Mouse (Mus musculus) hindbrain, embryonic 13.5 days (tissue): ENCODE measurements around the gene Mybpc2. TPM values are rescaled to one million over a fixed set of nuclear protein-coding genes. Genes with fewer than 3 reads are reported as not detected.

Experiments used
- ATAC-seq: fragments of 200-750 bp; cut with Nextera tagmentation; 2 replicates; pipeline ENCODE4 v1.8.0; 2017; ENCODE audit warnings: moderate TSS enrichment; ENCODE audit not compliant: low FRiP score
- H3K27ac ChIP-seq: fragments of 300-500 bp; sonication (generic); 2 replicates; pipeline ENCODE4 v1.5.1; 2015; ENCODE audit warnings: inconsistent platforms, mild to moderate bottlenecking, moderate library complexity
- H3K27me3 ChIP-seq: fragments of 300-500 bp; sonication (generic); 2 replicates; pipeline ENCODE4 v1.6.1; 2015; ENCODE audit warnings: mild to moderate bottlenecking, inconsistent platforms
- H3K36me3 ChIP-seq: fragments of 300-500 bp; sonication (generic); 2 replicates; pipeline ENCODE4 v1.6.1; 2015; ENCODE audit warnings: mild to moderate bottlenecking, inconsistent platforms
- H3K4me1 ChIP-seq: fragments of 300-500 bp; sonication (generic); replicated peaks from 2 replicates; pipeline ENCODE4 v1.6.1; 2015; ENCODE audit warnings: inconsistent platforms
- H3K4me2 ChIP-seq: fragments of 300-500 bp; sonication (generic); 2 replicates; pipeline ENCODE4 v1.6.1; 2015; ENCODE audit warnings: inconsistent platforms, mild to moderate bottlenecking, moderate library complexity
- H3K4me3 ChIP-seq: fragments of 300-500 bp; sonication (generic); 2 replicates; pipeline ENCODE4 v1.5.1; 2015; ENCODE audit warnings: mild to moderate bottlenecking, inconsistent platforms
- H3K9ac ChIP-seq: fragments of 300-500 bp; sonication (generic); 2 replicates; pipeline ENCODE4 v1.6.1; 2015; ENCODE audit warnings: mild to moderate bottlenecking, inconsistent platforms
- H3K9me3 ChIP-seq: fragments of 300-500 bp; sonication (generic); 2 replicates; pipeline ENCODE4 v1.6.1; 2016; ENCODE audit warnings: inconsistent platforms
- WGBS: fragments of 180-500 bp; shearing (Covaris S2); methylation state at CpG from one replicate; pipeline ENCODE4 v1.1.7; 2015; 5-methylcytosine and 5-hydroxymethylcytosine counted together
- polyA plus RNA-seq: library from polyadenylated mRNA; unstranded; fragments of >200 nt; fragmentation: Nextera tagmentation; extraction: Ambion mirVana; gene quantifications from 2 replicates; pipeline ENCODE4 v1.2.1, GENCODE M21; 2015

Gene Mybpc2
- polyA plus RNA-seq, 1 experiment from 2014 or later, result 0.08 TPM

DNA sequence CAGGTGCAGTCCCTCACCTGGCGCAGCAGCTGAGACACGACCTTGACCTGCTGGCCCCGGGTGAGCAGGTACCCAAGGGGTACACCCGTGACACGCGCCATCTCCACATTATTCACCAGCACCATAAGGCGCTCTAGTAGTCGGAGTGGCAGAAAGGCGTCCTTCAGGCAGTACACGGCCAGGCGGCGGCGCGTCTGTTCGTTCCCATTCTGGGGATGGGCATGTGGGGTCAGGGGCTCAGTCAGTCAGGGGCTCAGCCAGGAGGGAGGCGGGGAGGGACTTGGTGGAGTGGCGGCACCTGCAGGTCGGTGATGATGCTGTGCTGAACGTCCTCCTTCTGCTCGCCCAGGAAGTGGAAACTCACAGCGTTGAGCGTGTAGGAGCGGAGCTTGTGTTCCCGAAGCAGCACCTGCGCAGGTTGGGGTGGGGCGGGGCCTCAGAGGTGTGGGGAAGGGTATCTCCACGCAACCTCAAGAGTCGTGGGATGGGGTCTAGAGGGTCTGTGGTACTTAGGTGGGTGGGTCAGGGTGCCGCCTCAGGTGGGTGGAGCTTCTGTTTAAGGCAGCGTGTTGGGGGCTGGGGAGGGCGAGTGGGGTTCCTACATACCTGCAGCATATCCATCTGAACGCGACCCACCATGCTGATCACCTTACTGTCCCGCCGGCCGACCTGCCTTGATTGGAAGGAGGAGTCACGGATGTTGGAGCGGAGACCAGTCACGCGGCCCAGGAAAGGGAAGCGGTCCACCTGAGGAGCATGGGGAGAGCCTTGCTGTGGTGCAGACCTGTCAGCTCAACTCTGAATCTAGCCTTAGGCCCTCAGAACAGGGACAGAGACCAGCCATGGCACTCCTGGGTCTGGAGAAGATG is 14.5 kb upstream of the Mybpc2 start:
- no peak overlapping the region for H3K27ac ChIP-seq
- no peaks in the 10 kb centered on the region for H3K9me3 ChIP-seq
- H3K36me3 ChIP-seq, result peaks cover 83% of the 10 kb centered on the region
- no peak overlapping the region for H3K4me2 ChIP-seq
- no peak overlapping the region for H3K9ac ChIP-seq
- ATAC-seq, result no peak
- no peak overlapping the region for H3K4me3 ChIP-seq
- H3K27me3 ChIP-seq, result no peaks in the 10 kb centered on the region
- WGBS, result 93% methylated on average over 41 of the region's 41 CpGs
- H3K4me1 ChIP-seq, result no peaks in the 10 kb centered on the region

DNA sequence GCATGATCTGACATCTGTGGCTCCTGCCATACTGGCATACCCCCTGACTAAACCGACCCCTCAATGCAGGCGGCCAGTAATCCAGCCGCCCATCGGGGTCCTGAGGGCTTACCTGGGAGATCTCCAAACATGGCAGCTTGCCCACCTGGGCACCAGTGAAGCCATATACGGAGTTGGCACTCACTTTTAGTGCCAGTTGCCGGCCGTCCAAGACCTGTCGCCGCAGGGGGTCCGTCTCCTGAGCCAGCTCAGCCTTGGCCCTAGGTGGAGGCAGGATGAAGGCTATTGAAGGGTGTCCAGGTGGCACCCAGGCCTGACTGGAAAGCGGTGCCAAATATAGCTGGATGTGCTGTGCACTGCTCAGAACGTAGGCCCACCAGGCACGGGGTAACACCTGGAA is 13.0 kb upstream of the Mybpc2 start:
- H3K27ac ChIP-seq, result no peak overlapping the region
- H3K9me3 ChIP-seq, result no peaks in the 10 kb centered on the region
- H3K4me2 ChIP-seq, result no peak overlapping the region
- no peak overlapping the region for H3K4me3 ChIP-seq
- H3K27me3 ChIP-seq, result no peaks in the 10 kb centered on the region
- H3K4me1 ChIP-seq, result no peaks in the 10 kb centered on the region
- 0 out of 2 replicates have a peak overlapping the region, but pooled peaks have one; percentile 1 for H3K9ac ChIP-seq
- no peak for ATAC-seq
- WGBS, result 93% methylated on average over 13 of the region's 13 CpGs
- H3K36me3 ChIP-seq, result peaks cover 90% of the 10 kb centered on the region

- Histone ChIP-seq H3K27me3 (no peaks in the 10 kb centered on the region), H3K4me3 (no peak overlapping the region), H3K27ac (no peak overlapping the region), H3K36me3 (peaks cover 86% of the 10 kb centered on the region), H3K9ac (0 out of 2 replicates have a peak overlapping the region, but pooled peaks have one; percentile 9), H3K4me1 (no peaks in the 10 kb centered on the region), H3K4me2 (no peak overlapping the region), H3K9me3 (no peaks in the 10 kb centered on the region)
- no peak for ATAC-seq
- 89% methylated on average over 7 of the region's 7 CpGs for WGBS
Measured at GRCm38 (mm10) chr7:44537009-44537408, 12.6 kb upstream of the Mybpc2 start.

DNA sequence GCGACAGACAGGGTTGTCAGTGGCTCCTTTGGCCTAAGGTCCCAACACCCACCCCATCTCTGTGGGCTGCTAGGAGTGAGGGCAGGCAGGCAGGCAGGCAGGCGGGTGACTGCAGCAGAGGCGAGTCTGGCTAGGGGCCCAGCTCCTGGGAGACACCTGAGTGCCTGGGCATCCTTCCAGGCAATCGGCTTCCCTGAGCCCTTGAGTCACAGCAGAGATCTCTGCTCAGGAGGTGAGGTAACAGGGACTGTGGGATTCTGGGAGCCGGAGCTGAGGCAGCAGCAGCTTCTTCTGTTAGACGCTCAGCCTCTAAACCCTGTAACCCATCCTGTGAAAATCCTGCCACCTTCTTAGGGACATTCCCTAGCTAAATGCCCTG is 12.1 kb upstream of the Mybpc2 start:
- WGBS, result 92% methylated on average over 6 of the region's 6 CpGs
- no peak for ATAC-seq
- peak overlapping the region; percentile 9; the same call in 1 of the 2 replicates for H3K9ac ChIP-seq
- H3K27ac ChIP-seq, result no peak overlapping the region
- H3K4me1 ChIP-seq, result no peaks in the 10 kb centered on the region
- no peaks in the 10 kb centered on the region for H3K9me3 ChIP-seq
- H3K27me3 ChIP-seq, result no peaks in the 10 kb centered on the region
- H3K4me2 ChIP-seq, result no peak overlapping the region
- no peak overlapping the region for H3K4me3 ChIP-seq
- H3K36me3 ChIP-seq, result peaks cover 81% of the 10 kb centered on the region

- peak overlapping the region; percentile 9; the same call in 1 of the 2 replicates for H3K9ac ChIP-seq
- H3K4me3 ChIP-seq, result no peak overlapping the region
- no peak overlapping the region for H3K27ac ChIP-seq
- no peaks in the 10 kb centered on the region for H3K27me3 ChIP-seq
- no peaks in the 10 kb centered on the region for H3K9me3 ChIP-seq
- no peaks in the 10 kb centered on the region for H3K4me1 ChIP-seq
- 95% methylated on average over 27 of the region's 27 CpGs for WGBS
- no peak overlapping the region for H3K4me2 ChIP-seq
- H3K36me3 ChIP-seq, result peaks cover 76% of the 10 kb centered on the region
- ATAC-seq, result no peak
Measured at GRCm38 (mm10) chr7:44535657-44536589, 11.5 kb upstream of the Mybpc2 start.

DNA sequence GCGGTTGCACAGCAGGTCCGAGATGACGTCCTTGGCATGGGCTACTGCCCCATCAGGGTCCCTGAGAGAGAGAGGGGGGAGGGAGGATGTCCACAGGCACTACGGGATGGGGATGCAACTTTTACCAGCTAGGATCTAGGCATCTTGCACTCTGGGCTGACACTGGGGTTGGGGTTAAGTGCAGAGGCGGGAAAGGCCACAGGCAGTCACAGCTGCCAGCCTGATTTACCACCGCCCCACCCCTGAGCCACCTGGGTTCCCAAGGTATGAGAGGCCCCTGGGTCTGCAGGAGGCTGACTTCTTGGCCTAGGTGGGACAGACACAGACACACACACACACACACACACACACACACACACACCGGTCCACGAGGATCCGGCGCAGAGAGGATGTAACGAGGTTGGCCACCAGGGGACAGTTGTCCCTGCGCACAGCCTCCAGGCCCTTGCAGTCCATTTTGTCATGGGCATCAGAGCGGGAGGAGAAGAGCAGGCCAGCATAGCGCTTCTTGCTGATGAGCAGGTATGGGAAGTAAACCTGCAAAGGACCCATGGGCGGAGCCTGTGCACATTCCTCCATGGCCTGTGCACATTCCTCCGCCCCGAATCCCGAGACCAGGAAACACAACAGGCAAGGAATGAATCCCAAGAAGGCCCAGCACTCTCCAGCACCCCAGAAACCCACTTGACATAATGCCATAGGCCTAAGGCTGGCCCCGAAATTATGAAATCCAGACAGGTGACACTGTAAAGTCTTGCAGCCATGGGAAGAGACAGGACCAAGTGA is 10.4 kb upstream of the Mybpc2 start:
- H3K36me3 ChIP-seq, result peaks cover 65% of the 10 kb centered on the region
- H3K4me2 ChIP-seq, result no peak overlapping the region
- 91% methylated on average over 19 of the region's 19 CpGs for WGBS
- no peak overlapping the region for H3K9ac ChIP-seq
- H3K9me3 ChIP-seq, result no peaks in the 10 kb centered on the region
- peaks cover 5% of the 10 kb centered on the region for H3K27me3 ChIP-seq
- no peak overlapping the region for H3K4me3 ChIP-seq
- ATAC-seq, result no peak
- no peaks in the 10 kb centered on the region for H3K4me1 ChIP-seq
- no peak overlapping the region for H3K27ac ChIP-seq

DNA sequence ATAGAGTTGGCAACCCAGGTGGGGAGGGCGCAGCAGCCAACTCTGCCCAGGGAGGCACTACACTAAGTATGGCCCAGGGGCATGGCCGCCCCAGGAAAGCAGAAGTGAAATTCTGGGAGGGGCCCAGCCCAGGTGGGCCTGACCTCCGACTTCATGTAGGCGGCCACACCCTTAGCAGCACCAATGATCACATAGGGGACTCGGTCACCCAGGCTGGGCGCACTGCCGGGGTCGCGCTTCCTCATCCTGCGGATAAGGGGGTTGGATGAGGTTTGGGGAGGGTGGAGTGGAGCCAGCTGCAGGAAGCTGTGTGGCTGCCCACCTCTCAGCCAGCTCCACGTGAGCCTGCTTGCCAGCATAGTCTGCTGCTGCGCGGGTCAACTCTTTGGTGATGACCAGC is 9.8 kb upstream of the Mybpc2 start:
- Histone ChIP-seq H3K9ac (no peak overlapping the region), H3K27me3 (peaks cover 11% of the 10 kb centered on the region), H3K4me3 (no peak overlapping the region), H3K36me3 (peaks cover 59% of the 10 kb centered on the region), H3K4me2 (no peak overlapping the region), H3K9me3 (no peaks in the 10 kb centered on the region), H3K27ac (no peak overlapping the region), H3K4me1 (no peaks in the 10 kb centered on the region)
- ATAC-seq, result no peak
- WGBS, result 93% methylated on average over 13 of the region's 13 CpGs

DNA sequence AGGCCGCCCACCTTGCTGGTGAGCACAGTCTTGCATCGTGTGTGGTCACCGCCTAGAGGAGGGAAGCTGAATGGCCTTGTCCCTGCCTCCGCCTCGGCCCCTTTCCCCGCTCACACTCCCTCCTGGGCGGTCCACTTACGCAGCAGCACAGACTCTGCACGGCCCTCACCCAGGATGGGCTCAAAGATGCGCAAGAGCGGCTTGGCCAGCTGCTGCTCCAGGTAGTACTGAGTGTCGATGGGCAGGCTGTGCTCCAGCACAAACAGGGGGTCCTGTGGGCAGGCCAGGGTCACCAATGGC is 9.2 kb upstream of the Mybpc2 start:
- peaks cover 53% of the 10 kb centered on the region for H3K36me3 ChIP-seq
- H3K4me3 ChIP-seq, result no peak overlapping the region
- ATAC-seq, result no peak
- H3K4me2 ChIP-seq, result no peak overlapping the region
- H3K27me3 ChIP-seq, result peaks cover 16% of the 10 kb centered on the region
- no peaks in the 10 kb centered on the region for H3K9me3 ChIP-seq
- 77% methylated on average over 11 of the region's 12 CpGs for WGBS
- no peak overlapping the region for H3K9ac ChIP-seq
- no peaks in the 10 kb centered on the region for H3K4me1 ChIP-seq
- no peak overlapping the region for H3K27ac ChIP-seq

DNA sequence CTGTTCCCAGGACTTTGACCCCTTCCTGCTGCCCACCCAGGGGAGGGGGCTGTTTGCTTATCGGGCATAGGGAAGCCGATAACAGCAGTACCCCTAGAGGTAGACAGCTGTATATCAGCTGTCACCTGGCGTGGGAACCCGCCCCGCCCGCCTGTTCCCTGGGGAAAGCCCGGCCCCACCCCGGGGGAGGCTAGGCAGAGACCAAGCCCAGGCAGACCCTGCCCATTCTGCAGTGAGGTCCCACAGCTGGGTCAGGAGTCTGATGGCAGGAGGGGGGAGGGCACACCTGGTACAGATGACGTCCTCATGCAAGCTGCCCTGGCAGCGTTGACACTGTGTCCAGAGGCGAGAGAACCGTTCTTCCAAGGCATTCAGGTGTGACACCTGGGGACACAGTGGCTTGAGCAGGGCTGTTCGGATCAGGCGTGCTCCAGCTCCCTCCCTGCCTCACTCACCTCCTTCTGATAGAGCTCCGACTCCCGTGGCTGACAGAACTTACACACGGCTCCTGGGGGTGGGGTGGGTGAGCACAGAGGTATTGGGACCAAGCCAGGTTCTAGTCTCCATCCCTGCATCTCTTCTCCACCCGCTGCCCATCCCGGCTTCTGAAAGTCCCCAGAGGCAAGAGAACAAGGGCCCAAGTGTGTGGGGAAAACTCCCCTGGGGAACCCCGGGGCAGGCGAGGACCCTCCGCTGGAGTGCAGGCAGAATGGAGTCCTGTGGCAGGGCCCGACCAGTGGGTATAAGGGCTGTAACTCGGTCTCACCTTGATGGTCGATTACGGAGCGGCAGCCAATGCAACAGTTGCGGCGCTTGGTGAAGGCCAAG is 8.7 kb upstream of the Mybpc2 start:
- peaks cover 22% of the 10 kb centered on the region for H3K27me3 ChIP-seq
- peaks cover 48% of the 10 kb centered on the region for H3K36me3 ChIP-seq
- WGBS, result 86% methylated on average over 29 of the region's 29 CpGs
- no peak overlapping the region for H3K4me2 ChIP-seq
- H3K9me3 ChIP-seq, result no peaks in the 10 kb centered on the region
- ATAC-seq, result no peak
- H3K4me1 ChIP-seq, result peaks cover 2% of the 10 kb centered on the region
- no peak overlapping the region for H3K4me3 ChIP-seq
- no peak overlapping the region for H3K9ac ChIP-seq
- no peak overlapping the region for H3K27ac ChIP-seq

DNA sequence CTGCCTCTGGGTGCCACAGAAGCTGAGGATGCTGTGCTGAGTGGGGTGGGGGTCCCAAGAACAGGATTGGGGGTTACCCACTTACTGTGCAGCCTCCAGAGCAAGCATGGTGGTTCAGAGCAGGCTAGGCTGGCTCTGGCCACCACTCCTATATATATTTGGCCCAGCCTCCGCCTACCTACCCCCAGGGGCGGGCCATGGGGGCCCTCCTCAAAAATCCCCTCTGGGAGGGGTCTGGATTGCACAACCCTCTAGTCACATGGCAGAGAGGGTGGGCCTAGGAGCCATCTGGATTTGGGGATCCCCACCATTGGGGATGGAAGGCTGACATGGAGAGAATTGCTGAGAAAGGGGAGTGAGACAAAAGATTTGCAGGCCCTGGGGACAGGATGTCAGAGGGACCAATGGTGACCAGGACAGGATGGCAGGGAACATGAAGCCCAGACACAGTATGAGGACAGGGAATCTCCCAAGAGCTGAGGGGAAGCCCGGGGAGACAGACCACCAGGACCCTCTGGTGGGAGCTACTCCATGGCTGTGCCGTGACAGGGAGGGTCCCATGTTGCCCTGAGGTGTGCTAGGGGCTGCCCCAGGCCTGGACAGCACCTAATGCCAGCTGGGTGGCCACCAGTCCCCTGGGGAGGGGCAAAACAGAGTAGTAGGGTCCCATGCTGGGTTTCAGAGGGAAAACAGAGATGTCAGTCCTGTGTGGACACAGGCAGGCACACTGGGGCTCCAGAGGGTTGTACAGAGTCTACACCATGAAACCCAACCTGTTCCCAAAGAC is 7.7 kb upstream of the Mybpc2 start, which contains the start of gene Spib:
TSS of gene Spib (minus strand) at position 126 of the 787 bp plus-strand sequence.
- no peaks in the 10 kb centered on the region for H3K9me3 ChIP-seq
- no peak within 1 kb of the TSS; the same call in 1 of the 2 replicates for H3K9ac ChIP-seq
- peaks cover 38% of the 10 kb centered on the region for H3K36me3 ChIP-seq
- 90% methylated on average over 4 of the region's 4 CpGs for WGBS
- H3K4me1 ChIP-seq, result peaks cover 9% of the 10 kb centered on the region
- ATAC-seq, result no peak
- no peak within 1 kb of the TSS for H3K4me3 ChIP-seq
- peaks cover 30% of the 10 kb centered on the region for H3K27me3 ChIP-seq
- no peak within 1 kb of the TSS for H3K4me2 ChIP-seq
- no peak within 1 kb of the TSS for H3K27ac ChIP-seq

DNA sequence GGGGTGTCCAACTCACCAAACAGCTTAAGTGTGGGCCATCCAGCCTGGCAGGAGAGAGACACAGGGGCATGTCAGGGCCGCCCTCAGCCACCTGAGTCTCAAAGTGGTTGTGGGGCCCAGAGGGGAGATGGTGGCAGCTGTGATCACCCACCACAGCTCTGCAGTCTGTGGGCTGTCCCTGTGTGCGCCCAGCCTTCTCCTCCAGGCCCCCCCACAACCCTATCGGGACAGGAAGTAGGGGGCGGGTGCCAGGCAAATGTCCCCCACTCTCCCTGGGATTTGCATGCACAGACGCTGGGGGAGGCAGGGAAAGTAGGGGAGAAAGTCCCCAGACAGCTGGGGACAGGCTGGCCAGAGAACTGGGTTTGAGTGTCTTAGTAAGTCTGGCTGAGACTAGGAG is 6.8 kb upstream of the Mybpc2 start:
- Histone ChIP-seq H3K9ac (no peak overlapping the region; the same call in 1 of the 2 replicates), H3K4me1 (peaks cover 9% of the 10 kb centered on the region), H3K9me3 (no peaks in the 10 kb centered on the region), H3K36me3 (peaks cover 30% of the 10 kb centered on the region), H3K4me3 (no peak overlapping the region), H3K27ac (no peak overlapping the region), H3K4me2 (no peak overlapping the region), H3K27me3 (peaks cover 38% of the 10 kb centered on the region)
- ATAC-seq, result no peak
- 68% methylated on average over 4 of the region's 5 CpGs for WGBS
